Mouse (Mus musculus) B cell, adult 2 months (primary cell): Measurements from ENCODE around the gene Dnajb2.
"Not testable (repeated sequence)": the region's sequence is repeated elsewhere in the genome, so short reads cannot be mapped to it uniquely, and the experiment has no call there.

Experiments used
- DNase-seq, 2 experiments: peaks; one replicate each; pipeline ENCODE4 v3.0.0; 2022

Gene Dnajb2

GRCm38 (mm10) chr1:75219078-75219477, 17.1 kb upstream of the Dnajb2 start:
- peak; percentile 99 for DNase-seq

GRCm38 (mm10) chr1:75219531-75219930, 16.7 kb upstream of the Dnajb2 start, which contains the start of gene Tuba4a:
Tuba4a (minus strand) TSS chr1:75219865.
- DNase-seq: no peak

- DNase-seq: no peak
Observed at GRCm38 (mm10) chr1:75221538-75221937, 14.7 kb upstream of the Dnajb2 start.

GRCm38 (mm10) chr1:75222926-75223325, 13.3 kb upstream of the Dnajb2 start:
- no peak for DNase-seq

GRCm38 (mm10) chr1:75223532-75223931, 12.7 kb upstream of the Dnajb2 start:
- peak; percentile 30 to 38 for DNase-seq

GRCm38 (mm10) chr1:75225473-75225872, 10.7 kb upstream of the Dnajb2 start:
- no peak for DNase-seq

GRCm38 (mm10) chr1:75226138-75226537, 10.1 kb upstream of the Dnajb2 start:
- no peak for DNase-seq

GRCm38 (mm10) chr1:75227653-75228052, 8.6 kb upstream of the Dnajb2 start:
- no peak for DNase-seq

- DNase-seq: no peak
Observed at GRCm38 (mm10) chr1:75229158-75229557, 7.0 kb upstream of the Dnajb2 start.

- DNase-seq: no peak
Observed at GRCm38 (mm10) chr1:75230335-75230994, 5.7 kb upstream of the Dnajb2 start.

- DNase-seq: no peak
Observed at GRCm38 (mm10) chr1:75231224-75231623, 5.0 kb upstream of the Dnajb2 start.

GRCm38 (mm10) chr1:75231664-75232152, 4.5 kb upstream of the Dnajb2 start, which contains the start of gene A630095N17Rik:
A630095N17Rik (minus strand) TSS chr1:75232102.
- no peak for DNase-seq

GRCm38 (mm10) chr1:75232489-75232888, 3.7 kb upstream of the Dnajb2 start:
- not testable (repeated sequence) for DNase-seq

GRCm38 (mm10) chr1:75234606-75235005, 1.6 kb upstream of the Dnajb2 start:
- peak; percentile 70 to 76 for DNase-seq

GRCm38 (mm10) chr1:75239591-75239990, 3.4 kb downstream of the Dnajb2 start:
- no peak for DNase-seq

GRCm38 (mm10) chr1:75243411-75243810, 7.2 kb downstream of the Dnajb2 start:
- DNase-seq: no peak

GRCm38 (mm10) chr1:75244175-75244826, 8.1 kb downstream of the Dnajb2 start:
- no peak for DNase-seq

GRCm38 (mm10) chr1:75244836-75245235, 8.6 kb downstream of the Dnajb2 start:
- peak in 1 of 2 experiments; percentile 19 for DNase-seq

- DNase-seq: no peak
Observed at GRCm38 (mm10) chr1:75247071-75247930, 11.1 kb downstream of the Dnajb2 start.

GRCm38 (mm10) chr1:75248041-75248772, 12.0 kb downstream of the Dnajb2 start:
- no peak for DNase-seq

- DNase-seq: no peak
Observed at GRCm38 (mm10) chr1:75250498-75250897, 14.3 kb downstream of the Dnajb2 start.
